Mouse (Mus musculus): ENCODE measurements around the gene Rps15. TPM values are rescaled to one million over a fixed set of nuclear protein-coding genes. Genes with fewer than 3 reads are reported as not detected.

The Rps15 gene
- total RNA-seq (2023) = 1,000 to 10,000 TPM; 3,585 to 3,724 TPM

GRCm38 (mm10) chr10:80292251-80293146, at the start of gene Rps15:
Rps15 (plus strand) TSS chr10:80292453.

GRCm38 (mm10) chr10:80248971-80249640, 43.1 kb upstream of the Rps15 start, which contains the start of gene Ndufs7:
Ndufs7 (plus strand) TSS chr10:80249121.

GRCm38 (mm10) chr10:80260642-80261584, 31.3 kb upstream of the Rps15 start, which contains the start of the genes Gamt and Dazap1:
Gamt (minus strand) TSS chr10:80261012.
Dazap1 (plus strand) TSS chr10:80261486.

GRCm38 (mm10) chr10:80295618-80296425, 3.6 kb downstream of the Rps15 start, which contains the start of gene Apc2:
Apc2 (plus strand) TSS chr10:80295977.

GRCm38 (mm10) chr10:80320340-80320760, 28.1 kb downstream of the Rps15 start, which contains the start of gene 2310011J03Rik:
2310011J03Rik (minus strand) TSS chr10:80320537.

GRCm38 (mm10) chr10:80329273-80330081, 37.2 kb downstream of the Rps15 start, which contains the start of the genes Pcsk4 and Reep6:
Pcsk4 (minus strand) TSS chr10:80329498.
Reep6 (plus strand) TSS chr10:80329953.

Other genes with a start within 250 kb of the Rps15 start
- 100 to 1,000 TPM; 155 to 180 TPM for gene Gpx4, start 245.3 kb upstream of the Rps15 start, total RNA-seq (2023)
- gene Sbno2, start 186.9 kb upstream of the Rps15 start, total RNA-seq (2023) = 10 to 100 TPM; 97.7 to 98.5 TPM
- gene Stk11, start 176.7 kb upstream of the Rps15 start, total RNA-seq (2023) = 100 to 1,000 TPM; 136 to 156 TPM
- 100 to 1,000 TPM; 157 to 178 TPM for gene Atp5d, start 153.8 kb upstream of the Rps15 start, total RNA-seq (2023)
- 10 to 100 TPM; 28.2 to 29.0 TPM for gene Cbarp, start 151.6 kb upstream of the Rps15 start, total RNA-seq (2023)
- gene Midn, start 144.2 kb upstream of the Rps15 start, total RNA-seq (2023) = 100 to 1,000 TPM; 102 to 113 TPM
- 100 to 1,000 TPM; 113 to 134 TPM for gene Cirbp, start 126.5 kb upstream of the Rps15 start, total RNA-seq (2023)
- gene 1600002K03Rik, start 119.5 kb upstream of the Rps15 start, total RNA-seq (2023) = 10 to 100 TPM; 15.1 to 16.3 TPM
- gene Efna2, start 113.0 kb upstream of the Rps15 start, total RNA-seq (2023) = under 1 TPM; 0.27 to 0.41 TPM
- 10 to 100 TPM; 76.1 to 76.3 TPM for gene Mum1, start 66.0 kb upstream of the Rps15 start, total RNA-seq (2023)
- gene Ndufs7, start 43.3 kb upstream of the Rps15 start, total RNA-seq (2023) = 100 to 1,000 TPM in 1 of 2 experiments, 10 to 100 TPM in 1; 99.2 to 104 TPM
- not detected for gene Gamt, start 31.4 kb upstream of the Rps15 start, total RNA-seq (2023)
- 100 to 1,000 TPM; 175 to 182 TPM for gene Dazap1, start 31.0 kb upstream of the Rps15 start, total RNA-seq (2023)
- gene Apc2, start 3.5 kb downstream of the Rps15 start, total RNA-seq (2023) = 1 to 10 TPM in 1 of 2 experiments, under 1 TPM in 1; 0.09 to 1.0 TPM
- gene 2310011J03Rik, start 28.1 kb downstream of the Rps15 start, total RNA-seq (2023) = 10 to 100 TPM; 25.0 to 28.7 TPM
- 1 to 10 TPM; 2.9 to 3.1 TPM for gene Pcsk4, start 37.0 kb downstream of the Rps15 start, total RNA-seq (2023)
- under 1 TPM in 1 of 2 experiments, not detected in 1; 0.90 TPM for gene Reep6, start 37.5 kb downstream of the Rps15 start, total RNA-seq (2023)
- gene Adamtsl5, start 56.0 kb downstream of the Rps15 start, total RNA-seq (2023) = not detected
- not detected for gene Plk5, start 64.0 kb downstream of the Rps15 start, total RNA-seq (2023)
- gene Mex3d, start 95.2 kb downstream of the Rps15 start, total RNA-seq (2023) = 1 to 10 TPM; 8.0 to 8.7 TPM
- gene Mbd3, start 107.1 kb downstream of the Rps15 start, total RNA-seq (2023) = 100 to 1,000 TPM; 107 to 120 TPM
- 10 to 100 TPM; 63.7 to 70.9 TPM for gene Uqcr11, start 114.4 kb downstream of the Rps15 start, total RNA-seq (2023)
- gene Tcf3, start 141.2 kb downstream of the Rps15 start, total RNA-seq (2023) = 10 to 100 TPM; 98.1 to 99.2 TPM
- gene Onecut3, start 202.4 kb downstream of the Rps15 start, total RNA-seq (2023) = not detected
- not detected for gene Atp8b3, start 246.7 kb downstream of the Rps15 start, total RNA-seq (2023)

Measured in T-cell, adult 66 days (primary cell).